Mouse (Mus musculus) liver, adult 2 months (tissue): ENCODE results near the gene Akr1b3.

ENCODE experiments used
- CTCF ChIP-seq: fragments of 200-500 bp; IDR thresholded peaks from 2 replicates; pipeline ENCODE4 v1.5.1; 2011; ENCODE audit warnings: low read depth, low read length, control low read depth
- POLR2A ChIP-seq: fragments of 200-500 bp; IDR thresholded peaks from 2 replicates; pipeline ENCODE4 v1.6.1; 2011; ENCODE audit warnings: low read length, control low read depth; ENCODE audit not compliant: insufficient read depth; ENCODE audit errors: extremely low read depth

- TF ChIP-seq POLR2A (no peak), CTCF (no peak)
Measured at GRCm38 (mm10) chr6:34274346-34274745, 42.9 kb downstream of the Akr1b3 start.
